Mouse (Mus musculus) bone marrow, adult 2 months (tissue): ENCODE measurements around the gene Slc30a3. TPM values are rescaled to one million over a fixed set of nuclear protein-coding genes. Genes with fewer than 3 reads are reported as not detected.
"Not testable (repeated sequence)": the region's sequence is repeated elsewhere in the genome, so short reads cannot be mapped to it uniquely, and the experiment has no call there.

Experiments used
- H3K27ac ChIP-seq: fragments of 200-500 bp; 2 replicates; pipeline ENCODE4 v1.5.1; 2012; ENCODE audit warnings: low read depth, mild to moderate bottlenecking, control low read depth, inconsistent platforms, low read length; ENCODE audit not compliant: control insufficient read depth, poor library complexity, insufficient read depth
- H3K4me1 ChIP-seq: fragments of 200-500 bp; 2 replicates; pipeline ENCODE4 v1.6.1; 2011; ENCODE audit warnings: low read length; ENCODE audit not compliant: control insufficient read depth, insufficient read depth
- H3K4me3 ChIP-seq: fragments of 200-500 bp; replicated peaks from 2 replicates; pipeline ENCODE3; 2011; ENCODE audit warnings: mild to moderate bottlenecking, low read depth, low read length, control low read depth; ENCODE audit not compliant: control insufficient read depth
- CTCF ChIP-seq: fragments of 200-500 bp; IDR thresholded peaks from 2 replicates; pipeline ENCODE4 v1.5.1; 2011; ENCODE audit warnings: low read length, control low read depth; ENCODE audit not compliant: control insufficient read depth, insufficient read depth
- POLR2A ChIP-seq: fragments of 200-500 bp; IDR thresholded peaks from 2 replicates; pipeline ENCODE4 v1.6.1; 2011; ENCODE audit warnings: low read depth, mild to moderate bottlenecking, control low read depth, low read length, borderline replicate concordance; ENCODE audit not compliant: control insufficient read depth
- WGBS: fragments of 180-500 bp; shearing (Covaris S2); methylation state at CpG from one replicate; pipeline ENCODE4 v1.1.7; 2018; 5-methylcytosine and 5-hydroxymethylcytosine counted together
- polyA plus RNA-seq: library from polyadenylated mRNA; stranded (reverse); fragments of >200 nt; gene quantifications from 2 replicates; pipeline ENCODE4 v1.2.4, GENCODE M21; 2011; ENCODE audit warnings: low replicate concordance; ENCODE audit not compliant: missing spikeins, insufficient read depth, insufficient read length

Gene Slc30a3
- polyA plus RNA-seq, 1 experiment, result not detected

- Histone ChIP-seq H3K27ac (no peak overlapping the region), H3K4me3 (no peak overlapping the region), H3K4me1 (no peaks in the 10 kb centered on the region)
- 92% methylated on average over 11 of the region's 11 CpGs for WGBS
- TF ChIP-seq POLR2A (no peak), CTCF (no peak)
Measured at GRCm38 (mm10) chr5:31071821-31072220, 36.2 kb downstream of the Slc30a3 start.

GRCm38 (mm10) chr5:31071059-31071458 is 37.0 kb downstream of the Slc30a3 start:
- no peak overlapping the region for H3K27ac ChIP-seq
- TF ChIP-seq CTCF, result no peak
- TF ChIP-seq POLR2A, result no peak
- 81% methylated on average over 2 of the region's 2 CpGs for WGBS
- no peaks in the 10 kb centered on the region for H3K4me1 ChIP-seq
- no peak overlapping the region for H3K4me3 ChIP-seq

GRCm38 (mm10) chr5:31069810-31070209 is 38.2 kb downstream of the Slc30a3 start:
- H3K4me1 ChIP-seq, result no peaks in the 10 kb centered on the region
- H3K4me3 ChIP-seq, result no peak overlapping the region
- H3K27ac ChIP-seq, result no peak overlapping the region
- WGBS, result 91% methylated on average over 3 of the region's 3 CpGs
- TF ChIP-seq POLR2A (no peak), CTCF (no peak)

- peaks cover 3% of the 10 kb centered on the region; the same call in 1 of the 2 replicates for H3K4me1 ChIP-seq
- TF ChIP-seq CTCF (no peak), POLR2A (no peak)
- H3K27ac ChIP-seq, result no peak overlapping the region
- peak overlapping the region; percentile 77 for H3K4me3 ChIP-seq
- WGBS, result 28% methylated on average over 19 of the region's 19 CpGs
Measured at GRCm38 (mm10) chr5:31055216-31056140, 52.6 kb downstream of the Slc30a3 start.

- TF ChIP-seq POLR2A, result peak; percentile 75; the same call in 1 of the 2 replicates
- peak; percentile 15; the same call in 1 of the 2 replicates for TF ChIP-seq CTCF
- no peak within 1 kb of the TSS; the same call in 1 of the 2 replicates for H3K27ac ChIP-seq
- peak within 1 kb of the TSS; percentile 77 for H3K4me3 ChIP-seq
- peaks cover 3% of the 10 kb centered on the region; the same call in 1 of the 2 replicates for H3K4me1 ChIP-seq
- 3% methylated on average over 64 of the region's 64 CpGs for WGBS
Measured at GRCm38 (mm10) chr5:31054261-31055215, 53.5 kb downstream of the Slc30a3 start, which contains the start of gene Cad. Cad (plus strand) TSS chr5:31054780.

GRCm38 (mm10) chr5:31053728-31054127 is 54.3 kb downstream of the Slc30a3 start:
- H3K4me1 ChIP-seq, H3K27ac ChIP-seq, H3K4me3 ChIP-seq: not testable (repeated sequence)
- 81% methylated on average over 4 of the region's 4 CpGs for WGBS

- peaks cover 3% of the 10 kb centered on the region; the same call in 1 of the 2 replicates for H3K4me1 ChIP-seq
- TF ChIP-seq CTCF, result no peak
- TF ChIP-seq POLR2A, result no peak
- no peak overlapping the region for H3K4me3 ChIP-seq
- H3K27ac ChIP-seq, result no peak overlapping the region
Measured at GRCm38 (mm10) chr5:31050427-31050826, 57.6 kb downstream of the Slc30a3 start.
